Mouse (Mus musculus) bone marrow macrophage, adult 2 months (primary cell): Measurements from ENCODE around the gene Clec4f. TPM values are rescaled to one million over a fixed set of nuclear protein-coding genes. Genes with fewer than 3 reads are reported as not detected.
"Not testable (repeated sequence)": the region's sequence is repeated elsewhere in the genome, so short reads cannot be mapped to it uniquely, and the experiment has no call there.

Experiments
- H3K27ac ChIP-seq: 2 replicates; pipeline ENCODE4 v1.5.1; 2012; ENCODE audit warnings: low read depth, low read length; ENCODE audit not compliant: insufficient read depth
- H3K4me1 ChIP-seq: 2 replicates; pipeline ENCODE4 v1.6.1; 2012; ENCODE audit warnings: low read length; ENCODE audit not compliant: control insufficient read depth, insufficient read depth
- H3K4me3 ChIP-seq: 2 replicates; pipeline ENCODE4 v1.5.1; 2012; ENCODE audit warnings: mild to moderate bottlenecking, low read length, moderate library complexity; ENCODE audit not compliant: insufficient read depth
- CTCF ChIP-seq: IDR thresholded peaks from 2 replicates; pipeline ENCODE4 v1.5.1; 2012; ENCODE audit warnings: low read depth, mild to moderate bottlenecking, low read length, moderate library complexity
- POLR2A ChIP-seq: IDR thresholded peaks from 2 replicates; pipeline ENCODE4 v1.6.1; 2012; ENCODE audit warnings: mild to moderate bottlenecking, low read depth, low read length, borderline replicate concordance
- polyA plus RNA-seq: library from polyadenylated mRNA; stranded (reverse); fragments of >200 nt; gene quantifications from 2 replicates; pipeline ENCODE4 v1.2.4, GENCODE M21; 2012; ENCODE audit not compliant: missing spikeins, insufficient read depth, insufficient read length

Clec4f gene
- polyA plus RNA-seq, 1 experiment = not detected

DNA sequence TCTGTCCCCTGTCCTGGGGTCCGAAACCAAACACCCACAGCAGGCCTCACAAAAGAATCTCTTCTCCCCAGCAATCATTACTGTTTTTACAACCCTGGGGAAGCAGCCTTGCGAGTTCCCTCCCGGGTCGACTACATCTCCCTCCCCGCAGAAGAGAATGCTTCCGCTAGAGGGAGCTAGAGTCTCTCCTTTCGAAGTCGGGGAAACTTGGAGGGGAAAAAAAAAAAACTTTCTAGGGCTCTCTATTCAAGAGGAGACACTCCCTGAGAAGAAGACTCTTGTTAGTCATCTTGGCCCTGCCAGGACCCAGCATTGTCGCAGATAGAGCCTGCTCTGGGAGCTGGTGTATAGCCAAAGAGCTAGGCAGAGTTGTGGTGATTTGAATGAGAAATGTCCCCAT, 37.8 kb upstream of the Clec4f start:
- no peak overlapping the region for H3K27ac ChIP-seq
- no peaks in the 10 kb centered on the region for H3K4me1 ChIP-seq
- TF ChIP-seq POLR2A = no peak
- peak; percentile 80 for TF ChIP-seq CTCF
- H3K4me3 ChIP-seq = no peak overlapping the region

DNA sequence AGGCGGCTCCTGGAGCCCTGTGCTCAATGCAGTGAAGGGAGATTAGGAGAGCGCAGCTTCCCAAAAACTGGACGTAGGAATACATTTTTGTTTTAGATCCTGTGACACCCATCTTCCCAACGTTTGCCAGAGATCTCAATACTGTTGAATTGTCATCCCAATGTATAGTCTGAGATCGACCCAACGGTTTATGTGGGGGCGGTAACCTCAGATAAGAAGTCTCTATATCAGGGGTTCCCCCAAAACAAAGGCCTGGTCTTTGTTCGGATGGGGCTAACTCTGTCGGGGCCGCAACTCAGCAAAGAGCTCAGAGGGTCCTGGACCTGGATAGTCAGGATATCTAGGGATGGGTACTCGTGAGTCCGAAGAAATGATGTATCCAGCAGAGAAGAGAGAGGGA, 37.0 kb upstream of the Clec4f start:
- no peak overlapping the region for H3K4me3 ChIP-seq
- TF ChIP-seq CTCF (no peak), POLR2A (no peak)
- no peaks in the 10 kb centered on the region for H3K4me1 ChIP-seq
- H3K27ac ChIP-seq = no peak overlapping the region

DNA sequence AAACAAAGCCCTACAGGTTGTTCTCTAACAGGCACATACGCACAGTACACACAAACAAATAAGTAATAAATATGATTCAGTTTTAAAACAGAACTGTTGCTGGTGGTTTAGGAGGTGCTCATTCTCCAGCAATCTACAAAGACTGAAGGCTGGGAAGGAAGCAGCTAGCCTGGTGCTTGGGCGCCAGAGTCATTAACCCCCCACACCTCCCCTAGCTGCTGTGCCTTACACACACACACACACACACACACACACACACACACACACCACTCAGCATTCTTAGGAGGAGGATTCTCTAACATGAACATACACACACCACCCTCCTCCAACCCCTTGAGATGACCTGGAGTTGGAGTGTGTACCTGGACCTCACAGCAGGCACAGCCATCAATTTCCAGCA, 34.9 kb upstream of the Clec4f start:
- Histone ChIP-seq H3K4me3 (no peak overlapping the region), H3K27ac (no peak overlapping the region), H3K4me1 (no peaks in the 10 kb centered on the region)
- TF ChIP-seq CTCF = no peak
- TF ChIP-seq POLR2A = no peak

DNA sequence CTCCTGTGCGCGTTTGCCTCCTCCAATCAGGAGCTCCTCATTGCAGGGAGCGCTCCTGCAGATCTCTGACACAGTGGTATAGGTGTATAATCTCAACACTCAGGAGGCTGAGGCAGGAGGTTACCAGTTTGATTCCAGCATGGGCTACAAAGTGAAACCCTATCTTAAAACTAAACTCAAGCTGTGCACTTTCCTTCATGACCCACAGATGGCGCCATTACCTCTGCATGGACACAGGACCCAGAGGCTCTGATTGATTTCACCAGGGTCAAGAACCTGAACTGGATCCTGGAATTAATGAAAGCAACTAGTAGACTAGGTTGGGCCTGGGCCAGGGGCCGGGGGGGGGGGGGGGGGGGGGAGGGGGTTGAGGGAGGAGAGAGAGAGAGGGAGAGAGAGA, 34.3 kb upstream of the Clec4f start:
- 0 out of 2 replicates have a peak, but pooled peaks cover 2% of the 10 kb centered on the region for H3K4me1 ChIP-seq
- TF ChIP-seq POLR2A (no peak), CTCF (0 out of 2 replicates have a peak, but pooled peaks have one; percentile 20)

DNA sequence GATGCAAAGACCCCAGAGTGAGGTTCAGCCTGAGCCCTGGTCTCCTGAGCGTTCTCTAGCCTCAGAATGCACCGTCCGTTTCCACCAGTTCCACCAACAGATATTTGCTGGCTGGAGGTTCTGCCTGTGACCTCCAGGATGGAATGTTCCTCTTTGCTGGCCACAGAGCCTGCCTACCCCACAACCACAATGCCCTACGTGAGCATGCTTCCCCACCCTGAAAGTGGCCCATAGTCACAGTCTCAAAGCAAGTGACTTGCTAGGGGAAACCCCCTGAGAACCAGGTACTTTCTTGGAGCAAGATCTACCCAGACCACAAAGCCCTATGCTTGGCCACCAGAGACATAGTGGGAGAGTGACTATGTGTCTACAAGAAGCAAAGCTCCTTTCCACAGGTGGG, 33.4 kb upstream of the Clec4f start:
- TF ChIP-seq CTCF (no peak), POLR2A (no peak)
- Histone ChIP-seq H3K4me3 (no peak overlapping the region), H3K4me1 (peaks cover 6% of the 10 kb centered on the region; the same call in 1 of the 2 replicates), H3K27ac (no peak overlapping the region)

More for the DNA sequence above, 34.3 kb upstream of the Clec4f start:
- H3K4me3 ChIP-seq = no peak overlapping the region
- no peak overlapping the region for H3K27ac ChIP-seq

DNA sequence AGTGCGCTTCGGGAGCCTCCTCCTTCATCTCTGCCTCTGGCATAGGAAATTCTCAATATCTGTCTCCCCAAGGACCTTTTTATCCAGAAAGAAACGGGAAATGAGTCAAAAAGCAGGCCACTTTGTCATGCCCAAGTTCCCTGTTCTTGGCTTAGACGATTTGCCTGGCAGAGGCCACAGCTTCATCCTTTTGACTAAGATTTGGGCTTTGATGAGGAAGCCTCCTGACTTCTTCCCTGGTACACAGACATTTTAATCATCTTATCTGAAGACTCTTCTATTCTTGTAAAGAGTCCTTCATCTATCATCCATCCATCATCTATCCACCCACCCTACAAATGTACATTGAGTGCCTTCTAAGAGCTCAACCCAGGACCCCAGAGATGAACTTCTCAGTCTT, 21.8 kb upstream of the Clec4f start, which contains the start of gene Cd207:
Gene Cd207 (minus strand): TSS at position 101 of the 400 bp plus-strand sequence.
- TF ChIP-seq CTCF (no peak), POLR2A (no peak)
- no peak within 1 kb of the TSS for H3K27ac ChIP-seq
- H3K4me3 ChIP-seq = no peak within 1 kb of the TSS
- H3K4me1 ChIP-seq = peaks cover 11% of the 10 kb centered on the region

DNA sequence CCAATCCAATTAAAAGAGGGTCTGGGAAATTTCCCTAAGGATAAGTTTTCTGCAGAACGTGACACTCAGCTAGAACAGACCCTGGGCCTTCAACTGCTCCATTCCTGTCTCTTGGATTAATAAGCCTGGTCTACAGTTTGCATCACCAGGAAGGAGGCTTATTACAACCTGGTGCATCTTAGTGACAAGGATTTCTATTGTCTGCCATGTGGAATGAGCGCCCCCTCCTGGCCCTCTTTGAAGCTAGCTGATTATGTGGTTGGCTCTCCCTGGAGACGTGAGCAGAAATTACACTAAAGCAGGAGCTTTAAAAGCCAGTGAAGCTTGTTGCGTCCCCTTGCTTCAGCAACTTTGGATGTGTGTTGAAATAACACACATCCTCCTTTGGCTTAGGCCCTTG, 17.4 kb upstream of the Clec4f start:
- Histone ChIP-seq H3K27ac (no peak overlapping the region), H3K4me1 (peaks cover 3% of the 10 kb centered on the region; the same call in 1 of the 2 replicates), H3K4me3 (no peak overlapping the region)
- TF ChIP-seq CTCF (0 out of 2 replicates have a peak, but pooled peaks have one; percentile 25), POLR2A (no peak)

DNA sequence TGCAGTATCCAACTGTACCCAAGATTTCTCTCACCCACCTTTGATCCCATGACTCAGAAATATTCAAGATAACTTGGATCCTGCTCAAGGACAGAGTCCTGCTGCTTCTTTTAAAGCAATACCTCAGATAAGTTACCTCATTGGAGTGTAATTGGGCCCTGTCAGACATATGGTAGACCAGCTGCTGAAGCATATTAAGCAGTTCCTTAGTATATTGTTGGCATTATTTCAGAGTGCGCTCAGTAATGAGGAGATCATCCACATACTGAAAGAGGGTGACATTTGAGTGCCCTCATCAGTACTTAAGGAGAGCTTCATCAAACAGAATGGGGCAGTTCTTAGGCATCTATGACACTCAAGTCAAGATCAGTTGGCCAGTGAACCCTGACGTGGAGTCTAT, 9.0 kb upstream of the Clec4f start:
- H3K27ac ChIP-seq = no peak overlapping the region
- TF ChIP-seq CTCF = no peak
- H3K4me1 ChIP-seq = no peaks in the 10 kb centered on the region
- H3K4me3 ChIP-seq = no peak overlapping the region

DNA sequence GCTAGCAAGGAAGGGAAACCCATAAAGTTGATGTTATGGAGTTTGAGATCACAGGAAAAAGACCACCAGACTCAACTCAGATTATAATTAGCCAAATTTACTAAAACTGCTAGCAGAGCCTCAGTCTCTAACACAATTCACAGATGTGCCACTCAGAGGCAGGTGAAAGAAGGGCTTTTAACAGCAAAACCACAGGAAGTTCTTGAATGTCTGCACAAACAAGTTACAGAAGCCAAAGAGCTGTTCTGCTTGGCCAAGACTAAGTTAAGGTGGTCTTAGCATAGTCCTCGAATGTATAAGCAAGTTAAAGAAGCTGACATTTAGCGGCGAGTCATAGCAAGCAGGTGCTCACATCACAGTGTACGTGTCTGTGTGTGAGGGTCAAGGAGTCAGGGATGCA, 4.8 kb upstream of the Clec4f start:
- TF ChIP-seq POLR2A (no peak), CTCF (no peak)
- Histone ChIP-seq H3K27ac (no peak overlapping the region), H3K4me1 (no peaks in the 10 kb centered on the region), H3K4me3 (no peak overlapping the region)

DNA sequence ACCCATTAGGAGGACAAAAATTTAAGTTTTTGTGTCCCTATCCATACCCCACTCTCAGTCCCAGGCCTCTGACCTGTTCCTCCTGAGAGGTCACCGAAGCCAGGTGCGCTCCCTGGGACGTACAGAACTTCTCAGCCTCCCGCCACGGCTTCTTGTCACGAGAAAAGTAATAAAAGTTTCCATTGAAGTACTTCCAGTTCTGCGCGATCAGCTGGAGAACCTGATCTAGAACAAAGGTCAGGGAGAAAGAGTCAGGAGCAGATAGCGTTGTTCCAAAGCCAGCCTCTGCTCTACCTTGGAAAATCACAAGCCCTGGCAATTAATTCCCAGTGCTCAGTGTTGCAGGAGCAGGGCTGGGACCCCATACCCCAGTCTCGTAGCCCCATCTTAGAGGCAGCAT, 9.3 kb downstream of the Clec4f start:
- Histone ChIP-seq H3K4me1 (no peaks in the 10 kb centered on the region), H3K27ac (no peak overlapping the region), H3K4me3 (no peak overlapping the region)
- TF ChIP-seq CTCF = no peak
- TF ChIP-seq POLR2A = no peak

DNA sequence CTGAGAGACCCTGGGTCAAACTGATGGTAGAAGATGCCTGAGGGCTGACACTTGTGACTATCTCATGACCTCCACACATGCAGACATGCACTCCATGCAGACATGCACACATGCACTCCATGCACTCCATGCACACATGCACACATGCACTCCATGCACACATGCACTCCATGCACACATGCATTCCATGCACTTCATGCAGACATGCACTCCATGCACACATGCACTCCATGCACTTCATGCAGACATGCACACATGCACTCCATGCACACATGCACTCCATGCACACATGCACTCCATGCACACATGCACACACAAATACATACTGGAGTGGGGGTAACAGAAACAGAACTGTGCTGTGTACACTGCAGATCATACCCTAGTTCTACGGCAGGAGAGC, 20.7 kb downstream of the Clec4f start:
- H3K4me3 ChIP-seq = no peak overlapping the region
- 0 out of 2 replicates have a peak, but pooled peaks cover 2% of the 10 kb centered on the region for H3K4me1 ChIP-seq
- no peak overlapping the region for H3K27ac ChIP-seq
- no peak for TF ChIP-seq CTCF
- TF ChIP-seq POLR2A = no peak

DNA sequence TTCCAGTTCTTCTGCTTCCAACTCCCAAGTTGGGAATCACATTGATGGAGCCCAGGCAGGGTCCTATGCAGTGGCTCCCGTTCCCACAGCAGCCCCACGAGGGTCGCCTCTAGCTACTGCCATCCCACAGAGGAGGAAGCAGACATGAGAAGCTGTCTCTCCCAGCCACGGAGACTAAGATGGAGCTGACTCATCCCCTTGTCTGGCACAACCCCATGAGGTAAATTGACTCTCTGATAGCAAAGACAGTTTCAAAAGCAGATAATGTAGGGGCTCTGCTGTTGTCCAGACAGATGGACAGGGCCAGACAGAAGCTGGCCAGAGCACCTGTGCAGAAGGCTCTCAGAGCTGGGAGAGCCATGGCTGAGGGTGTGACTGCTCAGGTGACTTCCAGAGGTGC, 21.4 kb downstream of the Clec4f start:
- not testable (repeated sequence) for H3K27ac ChIP-seq, H3K4me3 ChIP-seq, H3K4me1 ChIP-seq

DNA sequence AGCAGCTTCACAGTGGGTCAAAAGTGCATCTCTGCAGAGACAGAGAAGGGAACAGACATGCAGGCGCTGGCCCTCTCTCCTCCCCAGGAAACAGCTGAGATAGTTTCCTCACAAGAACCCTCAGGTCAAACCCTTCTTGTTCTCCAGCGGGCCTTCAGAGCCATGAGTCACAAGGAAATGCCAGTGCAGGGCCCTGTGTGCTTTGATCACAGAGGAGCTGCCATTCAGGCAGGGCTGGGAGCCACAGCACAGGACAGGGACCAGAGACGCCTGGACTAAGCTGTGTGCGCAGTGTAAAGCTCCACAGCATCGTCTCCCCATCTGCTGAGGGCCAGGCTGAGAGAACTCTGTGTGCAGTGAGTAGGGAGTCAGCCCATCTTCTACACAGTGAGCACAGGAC, 21.9 kb downstream of the Clec4f start:
- H3K4me3 ChIP-seq, H3K4me1 ChIP-seq, H3K27ac ChIP-seq: not testable (repeated sequence)
